Mouse (Mus musculus) heart, postnatal 0 days (tissue): ENCODE results near the gene Slc6a21. TPM values are rescaled to one million over a fixed set of nuclear protein-coding genes. Genes with fewer than 3 reads are reported as not detected.
A peak's percentile ranks its signal among the peaks of the same experiment; 100 is the strongest.

ENCODE experiments used
- ATAC-seq: fragments of 200-750 bp; cut with Nextera tagmentation; 2 replicates; pipeline ENCODE4 v1.8.0; 2017; ENCODE audit warnings: low read depth, moderate number of reproducible peaks, moderate library complexity; ENCODE audit not compliant: insufficient read depth
- DNase-seq: peaks from one replicate; pipeline ENCODE4 v3.0.0-alpha.2; 2016; ENCODE audit warnings: low spot score
- H3K27ac ChIP-seq: fragments of 300-500 bp; sonication (generic); 2 replicates; pipeline ENCODE4 v1.5.1; 2014; ENCODE audit warnings: low read depth, mild to moderate bottlenecking
- H3K27me3 ChIP-seq: fragments of 300-500 bp; sonication (generic); 2 replicates; pipeline ENCODE4 v1.6.1; 2014; ENCODE audit warnings: low read length, mixed read lengths; ENCODE audit not compliant: control insufficient read depth, insufficient read depth
- H3K36me3 ChIP-seq: fragments of 300-500 bp; sonication (generic); replicated peaks from 2 replicates; pipeline ENCODE4 v1.6.1; 2014; ENCODE audit warnings: low read length, mixed read lengths; ENCODE audit not compliant: control insufficient read depth, insufficient read depth
- H3K4me1 ChIP-seq: fragments of 300-500 bp; sonication (generic); 2 replicates; pipeline ENCODE4 v1.6.1; 2014; ENCODE audit warnings: antibody characterized with exemption; ENCODE audit not compliant: control insufficient read depth, insufficient read depth
- H3K4me2 ChIP-seq: fragments of 300-500 bp; sonication (generic); 2 replicates; pipeline ENCODE4 v1.6.1; 2014; ENCODE audit warnings: low read depth, mild to moderate bottlenecking, low read length, moderate library complexity
- H3K4me3 ChIP-seq: fragments of 300-500 bp; sonication (generic); 2 replicates; pipeline ENCODE4 v1.5.1; 2014; ENCODE audit warnings: low read depth, low read length
- H3K9ac ChIP-seq: fragments of 300-500 bp; sonication (generic); replicated peaks from 2 replicates; pipeline ENCODE4 v1.6.1; 2014; ENCODE audit warnings: low read depth, low read length, mixed read lengths
- H3K9me3 ChIP-seq: fragments of 300-500 bp; sonication (generic); replicated peaks from 2 replicates; pipeline ENCODE4 v1.6.1; 2016; ENCODE audit warnings: low read length; ENCODE audit not compliant: control insufficient read depth
- CTCF ChIP-seq: IDR thresholded peaks from 2 replicates; pipeline ENCODE4 v1.5.1; 2016; ENCODE audit warnings: antibody characterized with exemption, control low read depth, low read depth
- EP300 ChIP-seq: IDR thresholded peaks from 2 replicates; pipeline ENCODE4 v1.6.1; 2016; ENCODE audit warnings: antibody characterized with exemption, low read depth
- WGBS: fragments of 180-500 bp; shearing (Covaris S2); extraction: QIAGEN DNeasy Blood & Tissue Kit; methylation state at CpG from one replicate; pipeline ENCODE4 v1.1.7; 2014; 5-methylcytosine and 5-hydroxymethylcytosine counted together
- polyA plus RNA-seq: library from polyadenylated mRNA; unstranded; fragments of >200 nt; fragmentation: Nextera tagmentation; extraction: Ambion mirVana; gene quantifications from 2 replicates; pipeline ENCODE4 v1.2.1, GENCODE M21; 2015
- total RNA-seq: library from RNA; depleted of rRNA; stranded (reverse); fragments of >200 nt; gene quantifications from 2 replicates; pipeline ENCODE4 v1.2.3, GENCODE M21; 2014; ENCODE audit warnings: low replicate concordance

Slc6a21 gene
- total and polyA plus RNA-seq, 2 experiments from 2014 or later = not detected

GRCm38 (mm10) chr7:45315182-45315701 lies 37.9 kb downstream of the Slc6a21 start:
- Histone ChIP-seq H3K4me1 (0 out of 2 replicates have a peak, but pooled peaks cover 4% of the 10 kb centered on the region), H3K36me3 (peaks cover 43% of the 10 kb centered on the region)

DNA sequence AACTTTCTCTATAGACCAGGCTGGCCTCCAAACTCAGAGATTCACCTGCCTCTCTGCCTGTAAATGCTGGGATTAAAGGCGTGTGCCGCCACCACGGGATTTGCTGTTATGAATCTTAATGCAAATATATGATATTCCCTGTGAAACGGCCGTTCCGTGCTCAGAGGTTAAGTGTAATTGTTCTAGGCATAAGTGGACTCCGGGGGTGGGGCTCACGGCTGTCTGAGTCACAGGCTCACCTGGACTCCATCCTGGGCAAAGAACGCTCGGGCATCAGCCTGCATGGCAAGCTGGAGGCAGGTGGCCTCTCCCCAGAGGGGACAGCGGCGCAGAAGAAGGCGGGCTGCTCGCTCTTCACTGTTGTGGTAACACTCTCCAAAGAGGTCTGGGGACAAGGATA lies 39.2 kb downstream of the Slc6a21 start:
- Histone ChIP-seq H3K27me3 (no peaks in the 10 kb centered on the region), H3K4me1 (0 out of 2 replicates have a peak, but pooled peaks cover 4% of the 10 kb centered on the region), H3K9ac (no peak overlapping the region), H3K4me3 (no peak overlapping the region), H3K4me2 (no peak overlapping the region), H3K9me3 (no peaks in the 10 kb centered on the region), H3K36me3 (peaks cover 39% of the 10 kb centered on the region), H3K27ac (no peak overlapping the region)
- DNase-seq = no peak
- no peak for TF ChIP-seq EP300
- TF ChIP-seq CTCF = no peak
- no peak for ATAC-seq
- WGBS = 94% methylated on average over 14 of the region's 14 CpGs

More at GRCm38 (mm10) chr7:45315182-45315701, 37.9 kb downstream of the Slc6a21 start:
- ATAC-seq = no peak
- Histone ChIP-seq H3K9ac (no peak overlapping the region), H3K27ac (no peak overlapping the region), H3K9me3 (no peaks in the 10 kb centered on the region), H3K4me3 (no peak overlapping the region), H3K27me3 (no peaks in the 10 kb centered on the region), H3K4me2 (no peak overlapping the region)
- TF ChIP-seq EP300 (no peak), CTCF (no peak)
- WGBS = 84% methylated on average over 10 of the region's 10 CpGs
- DNase-seq = no peak

DNA sequence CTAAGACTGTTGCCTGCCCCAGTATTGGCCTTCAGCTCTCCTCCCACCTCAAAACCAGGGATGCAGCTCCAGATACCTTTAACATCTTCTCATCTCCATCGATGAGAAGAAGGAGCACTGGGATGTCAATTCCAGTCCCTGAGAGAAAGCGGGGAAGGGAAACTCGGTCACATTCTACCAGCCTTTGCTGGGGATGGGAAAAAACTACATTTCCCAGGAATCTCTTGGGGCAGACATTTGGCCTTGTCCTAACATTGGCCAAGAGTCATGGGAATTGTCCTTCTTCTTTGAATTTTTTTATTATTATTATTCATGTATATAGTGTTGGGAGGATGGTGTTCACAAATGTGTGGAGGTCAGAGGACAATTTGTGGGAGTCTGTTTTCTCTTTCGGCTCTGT lies 44.9 kb downstream of the Slc6a21 start:
- H3K27me3 ChIP-seq = no peaks in the 10 kb centered on the region
- H3K4me1 ChIP-seq = no peaks in the 10 kb centered on the region
- H3K9ac ChIP-seq = no peak overlapping the region
- no peak overlapping the region for H3K4me2 ChIP-seq
- TF ChIP-seq EP300 = no peak
- TF ChIP-seq CTCF = no peak
- no peak overlapping the region for H3K27ac ChIP-seq
- H3K36me3 ChIP-seq = peaks cover 58% of the 10 kb centered on the region
- H3K9me3 ChIP-seq = 0 out of 2 replicates have a peak, but pooled peaks cover 4% of the 10 kb centered on the region
- no peak for DNase-seq
- no peak for ATAC-seq
- WGBS = 81% methylated on average over 4 of the region's 4 CpGs
- H3K4me3 ChIP-seq = no peak overlapping the region

DNA sequence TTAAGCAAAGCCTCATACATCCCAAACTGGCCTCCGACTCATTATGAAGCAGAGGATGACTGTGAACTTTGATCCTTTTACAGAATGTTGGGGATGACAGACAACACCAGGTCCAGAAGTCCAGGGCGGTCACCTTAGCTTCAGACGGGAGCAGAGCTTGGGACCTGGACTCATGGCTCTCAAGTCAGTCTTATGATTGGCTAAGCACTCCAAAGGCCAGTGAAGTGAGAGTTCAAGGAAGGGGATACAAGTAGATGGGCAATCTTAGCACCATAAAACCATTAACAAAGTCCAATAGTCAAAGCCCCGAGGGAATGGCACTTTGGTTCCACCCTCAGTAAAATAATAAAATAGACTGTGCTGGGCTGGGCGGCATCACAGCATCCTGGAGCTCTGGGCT lies 45.8 kb downstream of the Slc6a21 start:
- H3K27me3 ChIP-seq = no peaks in the 10 kb centered on the region
- no peak overlapping the region for H3K4me3 ChIP-seq
- H3K27ac ChIP-seq = no peak overlapping the region
- TF ChIP-seq CTCF (no peak), EP300 (no peak)
- H3K9ac ChIP-seq = no peak overlapping the region
- WGBS = 86% methylated on average over 5 of the region's 5 CpGs
- no peak for DNase-seq
- H3K36me3 ChIP-seq = peaks cover 50% of the 10 kb centered on the region
- H3K9me3 ChIP-seq = 0 out of 2 replicates have a peak, but pooled peaks cover 4% of the 10 kb centered on the region
- H3K4me2 ChIP-seq = no peak overlapping the region
- H3K4me1 ChIP-seq = no peaks in the 10 kb centered on the region
- ATAC-seq = no peak

DNA sequence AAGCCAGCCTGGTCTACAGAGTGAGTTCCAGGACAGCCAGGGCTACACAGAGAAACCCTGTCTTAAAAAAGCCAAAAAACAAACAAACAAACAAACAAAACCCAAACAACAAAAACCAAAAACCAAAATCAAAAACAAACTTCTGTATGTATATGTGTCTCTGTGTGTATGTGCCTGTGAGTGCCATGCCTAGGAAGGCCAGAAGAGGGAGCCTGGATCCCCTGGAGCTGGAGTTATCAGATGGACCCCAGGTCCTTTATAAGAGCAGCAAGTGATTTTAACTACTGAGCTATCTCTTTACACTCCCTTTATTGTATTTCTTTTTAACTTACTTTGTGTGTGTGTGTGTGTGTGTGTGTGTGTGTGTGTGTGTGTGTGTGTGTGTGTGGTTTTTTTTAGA lies 48.5 kb downstream of the Slc6a21 start:
- H3K9me3 ChIP-seq = 0 out of 2 replicates have a peak, but pooled peaks cover 4% of the 10 kb centered on the region
- DNase-seq (no peak), ATAC-seq (no peak)
- no peaks in the 10 kb centered on the region for H3K27me3 ChIP-seq
- H3K9ac ChIP-seq = no peak overlapping the region
- no peak overlapping the region for H3K4me3 ChIP-seq
- H3K36me3 ChIP-seq = peaks cover 37% of the 10 kb centered on the region
- no peak overlapping the region for H3K27ac ChIP-seq
- TF ChIP-seq CTCF (no peak; the same call in 1 of the 2 replicates), EP300 (no peak)
- no peak overlapping the region for H3K4me2 ChIP-seq
- no peaks in the 10 kb centered on the region for H3K4me1 ChIP-seq

DNA sequence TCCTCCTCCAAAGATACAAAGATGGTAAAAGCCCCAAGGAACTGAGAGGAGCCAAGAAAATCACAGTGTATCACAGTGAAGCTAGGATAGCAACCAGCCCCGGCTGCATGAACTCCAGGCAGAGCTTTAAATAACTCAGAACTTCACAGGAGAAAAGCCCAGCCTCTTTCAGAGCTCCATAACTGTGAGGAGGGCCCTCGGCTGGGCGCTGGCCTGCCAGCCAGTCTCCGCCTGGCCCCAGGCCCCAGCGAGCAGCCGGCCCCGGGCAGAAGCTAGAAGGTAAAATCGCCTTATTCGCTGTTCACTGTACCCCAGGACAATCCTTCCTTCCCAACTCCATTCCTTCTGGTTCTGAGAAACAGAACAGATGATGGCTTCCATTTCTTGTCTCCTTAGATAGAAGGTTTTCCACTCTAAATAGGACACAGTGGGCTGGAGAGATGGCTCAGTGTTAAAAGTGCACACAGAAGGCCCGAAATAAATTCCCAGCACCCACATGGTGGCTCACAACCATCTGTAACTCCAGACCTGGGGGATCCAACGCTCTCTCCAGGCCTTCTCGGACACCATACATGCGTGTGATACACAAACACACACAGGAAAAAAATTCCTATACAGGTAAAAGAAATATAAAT lies 51.6 kb downstream of the Slc6a21 start:
- Histone ChIP-seq H3K9ac (no peak overlapping the region; the same call in 1 of the 2 replicates), H3K4me1 (0 out of 2 replicates have a peak, but pooled peaks cover 3% of the 10 kb centered on the region), H3K4me2 (no peak overlapping the region), H3K9me3 (0 out of 2 replicates have a peak, but pooled peaks cover 4% of the 10 kb centered on the region), H3K36me3 (peaks cover 19% of the 10 kb centered on the region), H3K27ac (peak overlapping the region; percentile 84), H3K27me3 (no peaks in the 10 kb centered on the region), H3K4me3 (no peak overlapping the region)
- ATAC-seq (peak; percentile 44), DNase-seq (peak; percentile 73)
- TF ChIP-seq EP300 (no peak), CTCF (no peak)
- WGBS = 50% methylated on average over 13 of the region's 13 CpGs
